Mouse (Mus musculus) liver, adult 2 months (tissue): ENCODE results near the gene Zfp114. TPM values are rescaled to one million over a fixed set of nuclear protein-coding genes. Genes with fewer than 3 reads are reported as not detected.

Experiments used
- DNase-seq: peaks from one replicate; pipeline ENCODE4 v3.0.0-alpha.2; 2011; ENCODE audit warnings: low read depth, low spot score; ENCODE audit errors: extremely low read depth
- H3K27ac ChIP-seq: fragments of 200-500 bp; replicated peaks from 2 replicates; pipeline ENCODE4 v1.5.1; 2012; ENCODE audit warnings: low read depth, mild to moderate bottlenecking, control low read depth, inconsistent platforms, low read length; ENCODE audit not compliant: insufficient read depth
- H3K27me3 ChIP-seq: fragments of 200-500 bp; 2 replicates; pipeline ENCODE4 v1.6.1; 2012; ENCODE audit warnings: mild to moderate bottlenecking, moderate library complexity, low read length, inconsistent platforms; ENCODE audit not compliant: control insufficient read depth, insufficient read depth
- H3K36me3 ChIP-seq: fragments of 200-500 bp; 2 replicates; pipeline ENCODE4 v1.6.1; 2012; ENCODE audit warnings: low read length, inconsistent platforms; ENCODE audit not compliant: control insufficient read depth, insufficient read depth
- H3K4me1 ChIP-seq: fragments of 200-500 bp; 2 replicates; pipeline ENCODE4 v1.6.1; 2011; ENCODE audit warnings: low read length; ENCODE audit not compliant: control insufficient read depth, insufficient read depth
- H3K4me3 ChIP-seq: fragments of 200-500 bp; 2 replicates; pipeline ENCODE4 v1.5.1; 2011; ENCODE audit warnings: low read depth, mild to moderate bottlenecking, control low read depth, low read length, moderate library complexity; ENCODE audit not compliant: insufficient read depth
- H3K79me2 ChIP-seq: fragments of 200-500 bp; 2 replicates; pipeline ENCODE4 v1.6.1; 2012; ENCODE audit warnings: inconsistent platforms, mild to moderate bottlenecking, low read length, moderate library complexity; ENCODE audit not compliant: control insufficient read depth, insufficient read depth
- H3K9ac ChIP-seq: fragments of 200-500 bp; 2 replicates; pipeline ENCODE4 v1.6.1; 2012; ENCODE audit warnings: low read depth, mild to moderate bottlenecking, control low read depth, inconsistent platforms, low read length
- CTCF ChIP-seq: fragments of 200-500 bp; IDR thresholded peaks from 2 replicates; pipeline ENCODE4 v1.5.1; 2011; ENCODE audit warnings: low read depth, low read length, control low read depth
- POLR2A ChIP-seq: fragments of 200-500 bp; IDR thresholded peaks from 2 replicates; pipeline ENCODE4 v1.6.1; 2011; ENCODE audit warnings: low read length, control low read depth; ENCODE audit not compliant: insufficient read depth; ENCODE audit errors: extremely low read depth
- WGBS: fragments of 180-500 bp; shearing (Covaris S2); methylation state at CpG from one replicate; pipeline ENCODE4 v1.1.7; 2018; 5-methylcytosine and 5-hydroxymethylcytosine counted together
- polyA plus RNA-seq: library from polyadenylated mRNA; depleted of rRNA; stranded (reverse); fragments of >200 nt; gene quantifications from 2 replicates; pipeline ENCODE4 v1.2.3, GENCODE M21; 2012; rRNA removed
- total RNA-seq: library from RNA; depleted of rRNA; stranded (reverse); fragments of >200 nt; gene quantifications from 2 replicates; pipeline ENCODE4 v1.2.3, GENCODE M21; 2014; rRNA removed

Zfp114 gene
- total RNA-seq (0.34 and 0.37 TPM in 2 replicates), polyA plus RNA-seq (0.06 and 0.29 TPM in 2 replicates)

GRCm38 (mm10) chr7:24174618-24175336 lies at the start of gene Zfp114:
Gene Zfp114 (plus strand): TSS chr7:24175060.
- 13% methylated on average over 23 of the region's 23 CpGs for WGBS
- Histone ChIP-seq H3K27ac (no peak within 1 kb of the TSS), H3K36me3 (no peaks in the 10 kb centered on the region), H3K4me3 (peak within 1 kb of the TSS; percentile 61), H3K27me3 (no peaks in the 10 kb centered on the region), H3K4me1 (peaks cover 1% of the 10 kb centered on the region; the same call in 1 of the 2 replicates), H3K79me2 (no peaks in the 10 kb centered on the region), H3K9ac (peak within 1 kb of the TSS; percentile 26)
- TF ChIP-seq POLR2A (no peak), CTCF (no peak)
- peak; percentile 61 for DNase-seq

GRCm38 (mm10) chr7:24133425-24133995 lies 41.4 kb upstream of the Zfp114 start:
- Histone ChIP-seq H3K4me1 (peaks cover 8% of the 10 kb centered on the region), H3K27ac (no peak overlapping the region), H3K4me3 (peak overlapping the region; percentile 74), H3K36me3 (peaks cover 6% of the 10 kb centered on the region; the same call in 1 of the 2 replicates), H3K9ac (peak overlapping the region; percentile 33; the same call in 1 of the 2 replicates), H3K27me3 (no peaks in the 10 kb centered on the region), H3K79me2 (no peaks in the 10 kb centered on the region; the same call in 1 of the 2 replicates)
- WGBS, result 15% methylated on average over 6 of the region's 6 CpGs
- DNase-seq, result no peak
- TF ChIP-seq CTCF (no peak), POLR2A (no peak)

GRCm38 (mm10) chr7:24133996-24134828 lies 40.6 kb upstream of the Zfp114 start, which contains the start of gene Zfp235:
Gene Zfp235 (plus strand): TSS chr7:24134169.
- 2% methylated on average over 32 of the region's 32 CpGs for WGBS
- H3K4me3 ChIP-seq, result peak within 1 kb of the TSS; percentile 74
- H3K9ac ChIP-seq, result peak within 1 kb of the TSS; percentile 67
- no peaks in the 10 kb centered on the region; the same call in 1 of the 2 replicates for H3K79me2 ChIP-seq
- H3K27ac ChIP-seq, result peak within 1 kb of the TSS; percentile 10; the same call in 1 of the 2 replicates
- no peaks in the 10 kb centered on the region for H3K27me3 ChIP-seq
- TF ChIP-seq POLR2A, result 0 out of 2 replicates have a peak, but pooled peaks have one; percentile 43
- no peak for TF ChIP-seq CTCF
- peak; percentile 92 for DNase-seq
- peaks cover 8% of the 10 kb centered on the region for H3K4me1 ChIP-seq
- peaks cover 11% of the 10 kb centered on the region; the same call in 1 of the 2 replicates for H3K36me3 ChIP-seq

GRCm38 (mm10) chr7:24142566-24142965 lies 32.3 kb upstream of the Zfp114 start:
- Histone ChIP-seq H3K27me3 (no peaks in the 10 kb centered on the region), H3K79me2 (no peaks in the 10 kb centered on the region), H3K9ac (no peak overlapping the region), H3K4me1 (no peaks in the 10 kb centered on the region), H3K36me3 (peaks cover 22% of the 10 kb centered on the region; the same call in 1 of the 2 replicates), H3K4me3 (no peak overlapping the region), H3K27ac (no peak overlapping the region)
- TF ChIP-seq POLR2A, result no peak
- no peak for TF ChIP-seq CTCF
- DNase-seq, result no peak
- 91% methylated on average over 6 of the region's 6 CpGs for WGBS

- 14% methylated on average over 1 of the region's 1 CpGs for WGBS
- Histone ChIP-seq H3K9ac (no peak overlapping the region), H3K4me3 (no peak overlapping the region), H3K79me2 (no peaks in the 10 kb centered on the region), H3K4me1 (no peaks in the 10 kb centered on the region), H3K36me3 (no peaks in the 10 kb centered on the region), H3K27me3 (no peaks in the 10 kb centered on the region), H3K27ac (no peak overlapping the region)
- TF ChIP-seq CTCF (no peak), POLR2A (no peak)
- DNase-seq, result peak; percentile 15
Measured at GRCm38 (mm10) chr7:24153272-24153671, 21.6 kb upstream of the Zfp114 start.
